Mouse (Mus musculus): ENCODE measurements around the gene Tnfrsf21.

Gene Tnfrsf21

DNA sequence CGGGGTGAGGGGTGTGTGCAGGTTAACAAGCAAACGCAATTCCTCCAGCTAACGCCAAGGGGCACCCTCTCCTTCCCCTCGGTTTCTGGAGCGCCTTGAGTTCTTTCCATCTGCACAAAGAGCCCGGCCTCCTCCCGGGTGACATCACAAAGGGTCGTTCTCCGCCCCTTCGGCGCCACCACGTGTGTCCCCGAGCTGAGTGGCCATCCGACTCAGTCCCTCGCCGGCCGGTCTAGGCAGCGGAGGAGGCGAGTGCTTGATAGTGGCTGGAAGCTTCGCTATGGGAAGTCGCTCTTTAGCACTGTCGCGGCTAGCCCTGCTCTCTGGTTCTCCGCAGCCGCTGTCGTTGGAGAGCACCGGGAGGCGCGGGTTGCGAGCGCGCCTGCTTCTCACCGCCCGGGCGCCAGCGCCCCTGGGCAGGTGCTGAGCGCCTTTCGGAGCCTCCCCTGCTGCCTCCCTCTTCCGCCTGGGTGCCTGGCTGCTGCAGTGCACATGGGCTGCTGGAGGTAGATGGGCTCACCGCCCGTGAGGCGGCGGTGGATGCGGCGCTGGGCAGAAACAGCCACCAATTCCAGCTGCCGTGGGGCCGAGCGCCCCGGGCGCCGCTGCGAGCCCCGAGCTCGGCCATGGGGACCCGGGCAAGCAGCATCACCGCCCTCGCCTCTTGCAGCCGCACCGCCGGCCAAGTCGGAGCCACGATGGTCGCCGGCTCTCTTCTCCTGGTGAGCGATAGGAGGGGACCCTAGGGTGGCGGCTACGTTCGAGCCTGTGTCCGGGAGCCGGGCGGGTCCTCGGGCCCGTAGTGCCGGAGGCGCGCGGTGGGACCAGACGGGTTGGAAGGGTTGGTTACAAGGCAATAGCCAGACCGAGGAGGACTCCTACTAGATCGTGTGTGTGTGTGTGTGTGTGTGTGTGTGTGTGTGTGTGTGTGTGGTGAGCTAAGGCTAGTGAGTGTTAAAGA, at the start of gene Tnfrsf21:
Gene Tnfrsf21, plus strand, starts transcription at position 185 of the 961 bp plus-strand sequence.
- ATAC-seq (ENCODE audit: low TSS enrichment), result peak; percentile 90

DNA sequence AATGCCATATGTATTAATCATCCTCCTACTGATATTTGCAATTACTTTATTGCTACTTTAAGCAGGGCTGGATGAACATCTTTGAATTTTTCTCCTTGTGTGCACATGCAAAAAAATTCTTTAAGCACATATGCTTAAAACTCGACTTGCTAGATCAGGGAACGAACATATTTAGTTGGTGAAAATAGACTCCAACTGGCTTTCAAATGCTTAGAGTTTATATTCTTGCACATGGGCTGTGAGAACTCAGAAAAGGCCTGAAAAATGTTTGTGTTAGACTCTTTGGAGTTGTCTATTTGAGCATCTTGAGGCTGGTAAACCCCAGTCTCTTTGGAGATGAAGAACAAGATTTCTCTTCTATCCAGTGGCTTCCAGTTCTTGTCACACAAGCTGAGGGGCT, 48.2 kb upstream of the Tnfrsf21 start:
- ATAC-seq (ENCODE audit: low TSS enrichment), result peak; percentile 52; the same call in 1 of the 2 replicates

DNA sequence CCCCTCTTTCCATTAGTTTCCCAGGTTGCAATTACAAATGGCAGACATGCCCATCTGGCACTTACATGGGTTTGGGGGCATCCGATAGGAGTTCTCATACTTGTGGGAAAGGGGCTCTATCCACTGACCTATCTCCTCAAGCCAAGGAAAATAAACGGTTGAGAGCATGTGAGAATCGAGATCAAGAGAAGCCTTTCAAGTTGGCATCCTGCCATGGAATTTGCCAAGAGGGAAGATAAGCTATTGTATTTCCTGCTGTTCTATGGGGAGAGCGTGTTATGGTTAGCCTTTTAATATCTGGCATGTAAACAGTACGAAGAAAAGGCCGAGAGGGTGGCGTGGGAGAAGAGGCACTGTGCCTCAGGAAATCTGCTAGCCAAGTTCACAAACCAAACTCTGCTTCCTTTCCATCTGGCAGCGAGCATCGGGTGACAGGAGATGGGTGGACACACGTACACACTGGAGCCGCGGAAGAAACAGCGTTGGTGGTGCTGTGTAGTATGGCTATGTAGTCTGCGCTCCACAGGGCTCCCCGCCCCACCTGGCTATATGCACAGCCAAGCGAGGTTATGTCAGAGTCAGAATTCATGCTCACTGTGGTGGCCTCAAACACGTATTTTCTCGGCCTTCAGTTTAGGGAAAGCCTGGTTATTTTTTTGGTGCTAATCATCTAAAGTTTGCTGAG, 40.9 kb upstream of the Tnfrsf21 start:
- no peak for ATAC-seq (ENCODE audit: low TSS enrichment)

DNA sequence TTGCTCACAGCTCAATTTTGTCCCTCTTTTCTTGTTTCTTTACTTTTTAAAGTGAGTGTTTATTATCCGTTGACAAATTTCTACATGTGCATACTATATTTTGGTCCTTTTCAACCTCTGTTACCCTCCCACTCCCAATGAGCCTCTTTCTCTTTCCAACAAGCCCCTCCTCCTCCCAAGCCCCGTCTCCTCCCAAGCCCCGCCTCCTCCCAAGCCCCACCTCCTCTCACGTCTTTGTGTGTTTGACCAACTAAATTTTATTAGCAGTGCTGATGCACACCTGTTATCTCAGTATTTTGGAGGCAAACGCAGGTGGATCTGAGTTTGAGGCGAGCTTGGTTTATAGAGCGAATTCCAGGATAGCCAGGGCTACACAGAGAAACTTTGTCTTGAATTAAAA, 38.6 kb upstream of the Tnfrsf21 start:
- no peak for ATAC-seq (ENCODE audit: low TSS enrichment)

DNA sequence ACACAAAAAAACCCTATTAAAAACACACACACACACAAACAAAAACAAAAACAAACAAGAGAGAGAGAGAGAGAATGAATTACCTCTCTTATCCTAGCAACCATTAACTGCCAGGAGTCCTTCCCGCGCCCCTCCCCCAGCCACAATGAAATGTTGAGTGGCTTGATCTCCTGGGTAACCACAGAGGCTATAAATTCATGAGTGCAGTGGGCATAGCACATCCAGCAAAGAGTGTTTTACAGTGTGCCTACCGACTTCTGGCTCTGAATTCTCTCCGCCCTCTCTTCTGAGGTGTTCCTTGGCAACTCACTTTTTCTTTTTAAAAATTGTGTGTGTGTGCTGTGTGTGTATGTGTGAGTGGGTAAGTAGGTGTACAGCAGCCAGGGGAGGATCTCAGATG, 38.0 kb upstream of the Tnfrsf21 start:
- ATAC-seq (ENCODE audit: low TSS enrichment), result peak; percentile 65

DNA sequence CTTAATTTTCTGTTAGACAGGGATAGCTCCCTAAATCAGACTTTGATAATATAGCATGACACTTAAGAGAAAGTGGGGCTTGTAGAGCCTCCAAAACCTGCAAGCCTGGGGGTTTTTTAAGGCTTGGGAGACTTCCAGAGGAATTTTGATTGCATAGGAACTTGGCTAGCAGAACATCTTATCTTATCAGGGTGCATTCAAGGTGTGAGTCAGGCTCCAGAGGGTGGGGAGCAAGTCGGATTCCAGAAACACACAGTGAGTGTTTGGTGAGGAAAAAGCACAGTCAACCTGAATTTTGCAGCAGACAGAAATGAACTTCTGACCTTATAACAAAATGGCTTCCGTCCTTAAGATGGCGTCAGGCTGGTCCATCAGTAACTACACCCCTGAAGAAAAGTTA, 34.5 kb upstream of the Tnfrsf21 start:
- ATAC-seq (ENCODE audit: low TSS enrichment), result no peak

DNA sequence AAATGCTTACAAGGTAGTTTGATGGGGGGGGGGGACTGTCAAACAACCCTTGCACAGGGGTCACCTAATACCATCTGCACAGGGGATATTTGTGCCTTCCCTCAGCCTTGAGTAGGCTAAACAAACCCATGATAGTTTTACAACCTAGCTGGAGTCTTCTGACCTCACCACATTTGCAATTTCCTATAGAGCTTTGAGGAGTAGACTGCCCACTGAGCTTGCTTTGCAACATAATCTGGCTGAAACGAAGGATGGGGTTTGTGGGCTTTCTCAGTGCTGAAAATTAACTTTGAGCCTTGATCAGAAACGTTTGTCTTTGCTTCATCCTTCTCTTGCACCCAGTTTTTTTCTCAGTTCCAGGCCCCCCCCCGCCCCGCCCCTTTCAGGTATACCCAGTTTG, 33.8 kb upstream of the Tnfrsf21 start:
- ATAC-seq (ENCODE audit: low TSS enrichment), result no peak

DNA sequence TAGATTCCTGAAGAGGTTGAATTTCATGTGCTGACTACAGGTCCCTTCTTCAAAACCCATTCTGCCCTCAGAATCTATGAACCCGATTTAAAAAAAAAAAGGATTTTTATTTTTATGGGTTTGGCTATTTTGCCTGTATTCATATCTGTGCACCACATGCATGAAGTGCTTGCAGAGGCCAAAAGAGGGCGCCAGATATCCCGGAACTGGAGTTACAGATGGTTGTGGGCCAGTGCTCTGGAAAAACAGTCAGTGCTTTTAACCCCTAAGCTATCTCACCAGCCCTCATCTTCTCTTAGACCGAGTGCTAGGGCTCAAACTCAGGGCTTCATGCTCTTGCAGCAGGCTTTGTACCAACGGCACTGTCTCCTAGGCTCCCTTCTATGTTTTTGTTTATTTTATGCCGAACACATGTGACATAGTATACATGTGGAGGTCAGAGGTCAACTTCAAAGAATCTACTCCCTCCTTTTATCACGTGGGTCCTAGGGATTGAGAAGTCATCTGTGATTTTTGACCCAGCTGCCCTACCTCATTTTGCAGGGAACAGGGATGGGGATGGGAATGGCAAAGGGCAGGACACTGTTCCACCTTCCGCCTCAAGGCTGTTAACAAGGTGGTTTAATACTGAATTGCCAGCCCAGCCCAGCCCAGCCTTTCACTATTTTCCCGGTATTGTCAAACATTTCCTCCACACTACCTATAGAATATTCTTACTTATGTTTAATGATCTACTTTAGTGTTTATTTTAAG, 30.3 kb upstream of the Tnfrsf21 start:
- no peak for ATAC-seq (ENCODE audit: low TSS enrichment)

DNA sequence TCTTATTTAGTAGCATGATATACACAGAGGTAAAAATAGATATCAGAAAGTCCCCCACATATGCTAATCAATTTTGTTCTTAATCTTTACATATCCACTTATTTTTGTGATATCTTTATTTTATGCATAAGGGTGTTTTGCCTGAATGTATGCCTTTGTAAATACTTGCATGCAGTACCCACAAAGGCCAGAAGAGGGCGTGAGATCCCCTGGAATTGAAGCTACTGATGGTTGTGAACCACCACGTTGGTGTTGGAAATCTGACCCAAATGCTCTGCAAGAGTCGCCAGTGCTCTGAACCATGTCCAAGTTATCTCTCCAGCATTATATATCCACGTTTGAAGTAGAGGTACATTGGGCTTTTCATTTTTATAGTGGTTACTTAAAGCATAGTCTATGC, 28.7 kb upstream of the Tnfrsf21 start:
- no peak for ATAC-seq (ENCODE audit: low TSS enrichment)

DNA sequence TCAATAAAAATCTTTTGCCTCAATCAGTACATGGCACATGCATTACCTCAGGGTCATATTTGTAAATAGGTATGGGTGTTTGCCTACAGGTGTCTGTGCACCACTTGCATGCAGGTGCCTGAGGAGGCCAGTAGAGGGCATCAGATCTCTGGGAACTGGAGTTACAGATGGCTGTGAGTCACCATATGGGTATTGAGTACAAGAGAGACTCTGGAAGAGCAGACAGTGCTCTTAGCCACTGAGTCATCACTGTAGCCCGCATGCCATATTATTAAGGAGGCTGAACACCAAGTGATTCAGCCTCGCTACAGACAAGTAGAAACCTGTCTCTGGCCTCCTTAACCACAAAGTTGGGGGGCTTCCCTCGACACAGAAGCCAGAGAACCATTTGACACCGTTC, 26.4 kb upstream of the Tnfrsf21 start:
- peak; percentile 67 for ATAC-seq (ENCODE audit: low TSS enrichment)

DNA sequence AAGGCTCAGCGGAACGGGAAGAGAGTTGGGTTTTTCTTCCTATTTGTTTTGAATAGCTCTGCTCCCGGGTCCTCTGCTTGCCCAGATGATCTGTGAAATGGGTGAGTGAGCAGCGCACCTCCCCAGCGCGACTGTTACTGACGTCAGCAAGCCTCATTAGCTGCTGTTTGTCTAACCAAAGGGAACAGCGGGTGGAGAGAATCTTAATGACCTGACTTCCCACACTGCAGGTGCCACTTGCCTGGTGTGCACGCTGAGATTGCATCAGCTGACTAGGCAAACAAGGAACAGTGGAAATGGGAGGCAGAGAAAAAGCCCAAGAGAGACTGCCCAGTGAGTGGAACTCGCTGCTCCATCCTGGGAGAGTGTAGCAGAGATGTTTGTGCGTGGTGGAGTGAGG, 25.2 kb upstream of the Tnfrsf21 start:
- no peak for ATAC-seq (ENCODE audit: low TSS enrichment)

DNA sequence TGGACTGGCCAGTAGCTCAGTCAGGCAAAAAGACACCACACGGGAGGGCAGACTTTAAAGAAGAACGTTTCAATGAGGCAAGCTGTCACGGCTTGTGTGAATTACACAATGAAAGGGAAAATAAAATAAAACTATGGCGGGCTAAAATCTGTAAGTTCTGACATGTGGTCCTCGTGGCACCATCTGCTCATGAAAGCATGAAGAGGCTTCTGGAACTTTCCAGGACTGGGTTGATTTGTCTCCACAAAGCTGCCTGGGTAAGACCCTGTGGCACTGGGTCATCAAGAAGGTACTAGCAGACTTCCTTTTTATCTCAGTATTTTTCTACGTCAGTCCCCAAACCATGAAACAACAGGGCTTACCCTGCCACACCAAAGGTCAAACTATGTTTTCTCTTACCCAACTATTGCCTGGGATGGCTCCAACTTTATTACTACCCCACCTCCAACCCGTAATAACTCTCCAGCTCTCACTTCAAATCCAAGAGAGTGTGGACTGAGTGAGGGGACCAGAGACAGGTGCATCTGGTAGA, 16.8 kb upstream of the Tnfrsf21 start:
- no peak for ATAC-seq (ENCODE audit: low TSS enrichment)

DNA sequence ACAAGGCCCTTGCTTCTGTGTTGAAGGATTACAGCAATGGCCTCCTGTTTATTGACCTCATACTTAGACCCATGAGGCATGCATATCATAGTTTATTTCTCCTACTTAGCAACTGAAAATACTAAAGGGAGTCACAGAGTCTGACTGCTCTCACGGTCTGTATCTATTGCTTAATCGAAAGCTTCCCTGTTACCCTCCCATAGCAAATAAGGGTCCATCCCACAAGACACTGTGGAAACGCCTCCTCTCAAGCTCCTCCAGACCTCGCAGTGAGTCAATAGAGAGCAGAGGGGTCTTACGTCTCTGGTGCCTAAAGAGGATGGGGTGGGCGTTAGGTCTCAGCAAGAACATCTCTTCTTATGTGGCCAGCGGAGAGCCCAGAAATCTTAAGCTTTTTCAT, 15.8 kb upstream of the Tnfrsf21 start:
- no peak for ATAC-seq (ENCODE audit: low TSS enrichment)

DNA sequence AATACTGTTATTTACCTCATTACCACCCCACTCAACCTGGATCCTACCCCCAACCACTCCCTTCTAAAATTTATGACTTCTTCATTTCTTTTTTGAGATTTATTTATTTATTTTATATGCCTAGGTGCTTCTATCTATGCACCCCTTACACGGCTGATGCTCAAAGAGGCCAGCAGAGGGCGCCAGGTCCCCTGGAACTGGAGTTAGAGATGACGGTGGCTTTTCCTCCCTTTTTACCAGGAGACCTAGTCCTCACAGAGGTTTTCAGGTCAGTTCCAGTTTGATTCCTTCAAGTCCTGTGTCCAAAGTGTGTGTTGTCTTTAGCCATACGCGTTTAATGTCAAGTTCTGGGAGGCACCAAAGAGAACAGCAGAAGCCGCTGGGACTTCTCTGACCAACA, 3.6 kb upstream of the Tnfrsf21 start:
- ATAC-seq (ENCODE audit: low TSS enrichment), result 0 out of 2 replicates have a peak, but pooled peaks have one; percentile 36

DNA sequence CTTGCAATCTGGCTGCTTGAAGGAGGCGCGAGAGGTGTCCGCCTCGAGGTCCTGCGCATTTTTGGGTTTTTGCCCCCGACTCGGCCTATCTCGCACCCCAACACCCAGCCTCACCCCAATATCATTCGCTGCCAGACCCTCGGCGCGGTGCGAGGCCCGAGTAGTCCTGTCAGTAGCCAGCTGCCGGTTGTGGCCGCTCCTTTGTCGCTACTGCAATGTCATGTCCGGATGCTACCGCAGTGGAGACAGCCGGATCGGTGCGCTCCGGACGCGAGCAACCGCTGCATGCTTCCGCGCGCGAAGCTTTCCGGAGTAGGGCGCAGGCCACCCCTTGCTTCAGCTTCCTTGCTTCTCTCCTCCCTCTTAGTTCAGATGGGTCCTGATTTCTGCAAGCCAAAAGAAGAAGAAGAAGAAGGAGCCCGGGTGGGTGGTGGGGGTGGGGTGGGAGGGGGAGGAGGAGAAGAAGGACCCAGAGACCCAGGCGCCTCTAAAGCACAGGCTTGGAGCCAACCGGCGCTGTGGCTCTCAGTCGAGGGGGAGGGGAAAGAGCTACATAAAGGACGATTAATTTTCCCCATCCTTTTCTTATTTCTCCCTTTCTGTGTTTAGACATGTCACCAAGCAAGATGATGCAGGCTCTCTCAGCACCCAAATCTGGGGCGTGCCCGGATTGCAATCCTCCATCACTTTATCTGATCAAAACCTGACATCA, 1.1 kb downstream of the Tnfrsf21 start:
- ATAC-seq (ENCODE audit: low TSS enrichment), result peak; percentile 26; the same call in 1 of the 2 replicates

DNA sequence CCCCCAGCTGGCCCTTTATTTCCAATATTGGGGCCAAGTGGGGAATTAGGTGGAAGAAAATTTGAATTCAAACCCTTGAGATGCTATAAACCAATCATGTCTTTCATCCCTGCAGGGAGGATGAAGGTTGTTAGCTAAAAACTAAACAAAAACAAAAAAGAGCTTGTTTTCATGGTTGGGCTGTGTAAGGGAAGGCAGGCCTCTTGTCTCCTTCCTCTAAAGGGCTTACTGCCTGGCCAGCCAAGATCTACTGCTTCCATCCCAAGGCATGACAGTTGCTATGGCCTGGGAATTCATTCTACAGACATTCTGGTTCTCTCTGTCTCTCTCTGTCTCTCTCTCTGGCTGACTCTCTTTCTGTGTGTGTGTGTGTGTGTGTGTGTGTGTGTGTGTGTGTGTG, 1.7 kb downstream of the Tnfrsf21 start:
- ATAC-seq (ENCODE audit: low TSS enrichment), result no peak

DNA sequence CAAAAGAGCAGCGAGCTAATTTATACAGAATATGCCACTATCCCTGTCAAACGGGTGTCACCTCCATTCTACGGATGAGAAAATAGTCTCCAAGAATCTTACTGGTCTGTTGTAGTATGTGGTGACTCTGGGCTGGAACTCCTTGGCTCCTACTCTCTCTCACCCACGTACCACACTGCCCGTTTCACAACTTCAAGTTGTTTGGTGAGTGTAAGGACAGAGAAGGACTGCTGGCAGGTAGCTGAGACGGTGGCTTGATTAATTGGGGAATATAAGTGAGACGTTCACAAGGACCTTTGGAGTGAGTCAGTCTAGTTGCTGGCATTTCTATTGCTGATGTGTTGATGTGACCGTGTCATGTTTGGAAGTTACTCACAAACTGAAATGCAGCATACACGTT, 3.3 kb downstream of the Tnfrsf21 start:
- ATAC-seq (ENCODE audit: low TSS enrichment), result no peak

DNA sequence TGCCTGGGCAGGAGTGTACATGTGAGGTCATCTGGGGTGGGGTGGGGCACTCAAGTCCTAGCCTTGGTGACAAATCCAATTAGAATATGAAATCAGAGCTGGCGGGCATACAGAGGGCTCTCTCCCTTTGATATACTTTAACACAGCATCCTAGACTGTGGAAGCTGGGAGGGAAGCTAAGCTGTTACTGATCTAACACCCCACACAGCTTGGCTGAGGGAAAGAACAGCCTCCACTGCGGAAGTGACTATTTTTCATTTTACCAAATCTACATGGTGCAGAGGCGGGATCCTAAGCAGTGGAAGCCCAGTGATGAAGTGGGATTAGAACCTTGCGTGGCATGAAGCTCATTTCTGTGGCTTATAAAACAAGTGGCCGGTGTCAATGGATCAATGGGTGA, 4.7 kb downstream of the Tnfrsf21 start:
- peak; percentile 66 for ATAC-seq (ENCODE audit: low TSS enrichment)

DNA sequence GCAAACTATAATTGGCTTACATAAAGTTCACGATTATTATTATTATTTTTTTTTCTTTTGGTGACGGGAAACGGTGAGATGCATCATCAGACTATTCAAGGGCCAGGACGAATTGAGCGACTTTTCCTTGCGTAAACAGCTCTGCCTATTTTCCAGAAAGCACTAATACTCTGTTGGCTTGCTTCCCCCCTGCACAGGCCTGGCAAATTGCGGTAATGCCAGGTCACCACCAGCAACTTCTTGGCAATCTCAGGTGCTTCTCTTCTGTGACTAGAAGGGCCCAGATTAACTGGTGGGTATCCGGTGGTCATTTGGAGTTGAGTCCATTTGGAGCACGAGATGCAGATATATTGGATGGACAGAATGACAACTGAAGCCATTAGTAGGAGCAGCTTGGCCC, 5.7 kb downstream of the Tnfrsf21 start:
- no peak for ATAC-seq (ENCODE audit: low TSS enrichment)

DNA sequence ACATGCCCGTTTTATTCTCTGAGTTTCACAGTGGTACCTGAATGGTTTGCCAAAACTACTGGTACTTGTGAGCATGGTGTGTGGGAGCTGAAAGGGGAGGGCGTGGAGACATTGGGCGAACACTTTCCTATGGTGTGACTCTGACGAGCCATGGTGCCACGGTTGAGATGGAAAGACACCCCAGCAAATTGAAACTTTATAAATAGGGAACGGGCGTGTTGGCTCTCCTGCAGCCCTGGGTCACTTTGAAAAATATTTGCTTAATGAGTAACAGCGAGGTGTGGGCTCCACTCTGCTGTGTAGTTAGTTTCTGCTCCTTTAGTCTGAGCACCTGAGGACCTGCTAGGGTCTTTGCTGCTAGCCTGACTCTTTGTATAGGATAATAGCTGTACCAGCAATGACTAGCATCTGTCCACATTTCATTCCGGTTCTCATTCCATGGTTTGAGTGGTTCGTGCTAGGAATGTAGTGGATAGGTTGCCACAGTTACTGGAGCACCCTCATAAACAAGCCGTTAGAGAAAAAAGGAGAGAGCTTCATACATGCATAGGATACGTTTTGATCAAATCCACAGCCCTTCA, 7.4 kb downstream of the Tnfrsf21 start:
- ATAC-seq (ENCODE audit: low TSS enrichment), result no peak

DNA sequence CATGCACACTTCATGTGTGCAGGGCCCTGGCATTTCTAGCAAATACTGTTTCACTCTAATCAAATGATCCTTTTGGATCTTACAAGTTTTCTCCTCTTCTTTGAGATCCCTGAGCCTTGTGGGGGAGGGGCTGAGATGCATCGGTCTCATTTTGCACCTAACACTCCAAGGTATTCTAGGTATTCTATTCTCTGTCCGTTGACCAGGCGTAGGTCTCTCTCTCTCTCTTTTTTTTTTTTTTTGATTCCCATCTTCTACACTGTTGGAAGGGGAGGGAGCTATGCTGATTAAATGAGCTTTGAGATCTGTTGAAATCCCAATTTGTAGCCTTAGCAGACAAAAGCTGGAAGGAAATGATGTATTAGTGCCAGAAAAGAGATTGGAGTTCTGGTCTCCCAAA, 8.2 kb downstream of the Tnfrsf21 start:
- no peak for ATAC-seq (ENCODE audit: low TSS enrichment)
